ENCODE assay signal across 9 mouse cellular contexts in genomic region chr4:136423224-136423623, GRCm38 (mm10). TPM values are rescaled to one million over a fixed set of nuclear protein-coding genes. Genes with fewer than 3 reads are reported as not detected.
DNase-seq lines count a peak whose midpoint lies in the region; ATAC-seq and TF ChIP-seq lines count a peak whose summit lies in the region.
"Had no signal": no experiment of that assay in that cellular context is flagged by ENCODE, and none has a peak within 500 bp of the region (broad histone marks: within the 10 kb centered on the region; RNA-seq: fewer than 3 reads in every experiment).

TSS of gene Htr1d (plus strand) at chr4:136423524.

- H3K4me3 ChIP-seq in heart, embryonic 15.5 days = peak within 1 kb of the TSS; percentile 52
- H3K4me3 ChIP-seq in cortical plate, adult 2 months (ENCODE audit: insufficient read depth, low read length) = peak within 1 kb of the TSS; percentile 2
- peak within 1 kb of the TSS; percentile 41 for H3K4me3 ChIP-seq in hindbrain, embryonic 14.5 days (replicated peaks; ENCODE audit: low read length)
- H3K4me3 ChIP-seq in midbrain, embryonic 12.5 days = peak within 1 kb of the TSS; percentile 38

- peak within 1 kb of the TSS; percentile 38 for H3K9ac ChIP-seq in heart, embryonic 15.5 days
- H3K9ac ChIP-seq in hindbrain, embryonic 14.5 days = peak within 1 kb of the TSS; percentile 48
- H3K9ac ChIP-seq in midbrain, embryonic 12.5 days (replicated peaks) = peak within 1 kb of the TSS; percentile 31

- no peaks in the 10 kb centered on the region for H3K9me3 ChIP-seq in heart, embryonic 15.5 days (replicated peaks)
- no peaks in the 10 kb centered on the region for H3K9me3 ChIP-seq in hindbrain, embryonic 14.5 days (ENCODE audit: control insufficient read depth, low read length)
- H3K9me3 ChIP-seq in midbrain, embryonic 12.5 days = no peaks in the 10 kb centered on the region

- no peaks in the 10 kb centered on the region for H3K36me3 ChIP-seq in heart, embryonic 15.5 days
- H3K36me3 ChIP-seq in hindbrain, embryonic 14.5 days (replicated peaks; ENCODE audit: control insufficient read depth, insufficient read depth) = no peaks in the 10 kb centered on the region
- no peaks in the 10 kb centered on the region for H3K36me3 ChIP-seq in midbrain, embryonic 12.5 days

- H3K4me2 ChIP-seq in heart, embryonic 15.5 days = peak within 1 kb of the TSS; percentile 90
- H3K4me2 ChIP-seq in hindbrain, embryonic 14.5 days (replicated peaks) = peak within 1 kb of the TSS; percentile 76
- peak within 1 kb of the TSS; percentile 59 for H3K4me2 ChIP-seq in midbrain, embryonic 12.5 days (replicated peaks)

- H3K27ac ChIP-seq in heart, embryonic 15.5 days = no peak within 1 kb of the TSS
- no peak within 1 kb of the TSS for H3K27ac ChIP-seq in cortical plate, adult 2 months (ENCODE audit: insufficient read depth, low read length)
- no peak within 1 kb of the TSS for H3K27ac ChIP-seq in hindbrain, embryonic 14.5 days
- H3K27ac ChIP-seq in midbrain, embryonic 12.5 days (replicated peaks) = no peak within 1 kb of the TSS

- WGBS in heart, embryonic 15.5 days = 69% methylated on average over 9 of the region's 9 CpGs
- 75% methylated on average over 9 of the region's 9 CpGs for WGBS in hindbrain, embryonic 14.5 days
- WGBS in midbrain, embryonic 12.5 days = 75% methylated on average over 9 of the region's 9 CpGs

- no peak for TF ChIP-seq POLR2A in cortical plate, adult 2 months (IDR thresholded peaks at IDR 0.05; ENCODE audit: extremely low read depth, insufficient read depth, low read length)

- H3K4me1 ChIP-seq in heart, embryonic 15.5 days (replicated peaks) = peaks cover 15% of the 10 kb centered on the region
- no peaks in the 10 kb centered on the region for H3K4me1 ChIP-seq in cortical plate, adult 2 months (ENCODE audit: control insufficient read depth, insufficient read depth, low read length)
- H3K4me1 ChIP-seq in hindbrain, embryonic 14.5 days (replicated peaks; ENCODE audit: control insufficient read depth, insufficient read depth, low read length) = peaks cover 9% of the 10 kb centered on the region
- peaks cover 28% of the 10 kb centered on the region for H3K4me1 ChIP-seq in midbrain, embryonic 12.5 days

- no peak for TF ChIP-seq CTCF in cortical plate, adult 2 months (IDR thresholded peaks at IDR 0.05; ENCODE audit: extremely low read depth, insufficient read depth, low read length)

- ATAC-seq in heart, embryonic 15.5 days (replicated peaks; ENCODE audit: insufficient number of reproducible peaks, insufficient read depth, low FRiP score, low read depth) = no peak
- ATAC-seq in hindbrain, embryonic 14.5 days (ENCODE audit: low FRiP score) = no peak
- ATAC-seq in midbrain, embryonic 12.5 days (ENCODE audit: low FRiP score, low read depth) = no peak

- peaks cover 48% of the 10 kb centered on the region for H3K27me3 ChIP-seq in heart, embryonic 15.5 days
- H3K27me3 ChIP-seq in hindbrain, embryonic 14.5 days (ENCODE audit: control insufficient read depth, insufficient read depth, low read length) = peaks cover 38% of the 10 kb centered on the region
- peaks cover 93% of the 10 kb centered on the region for H3K27me3 ChIP-seq in midbrain, embryonic 12.5 days

- DNase-seq in heart, adult 11 months = no peak
- no peak for DNase-seq in hindbrain, embryonic 14.5 days (ENCODE audit: low spot score)
- DNase-seq in thymus, postnatal 4 days = no peak
- DNase-seq in ovary, postnatal 10 days (ENCODE audit: low spot score) = no peak
- no peak for DNase-seq in cerebellum, adult 9-10 months
- DNase-seq: gastrocnemius, postnatal 10 days had no signal

RNA-seq across cellular contexts. Expression of gene Htr1d, which starts in this region (rescaled TPM):
- 0.18 and 0.37 TPM in 2 replicates for polyA plus RNA-seq in heart, embryonic 15.5 days (2015; fragmentation: Nextera tagmentation; extraction: Ambion mirVana)
- 0.19 and 0.81 TPM in 2 replicates for polyA plus RNA-seq in cortical plate, adult 2 months (2012; rRNA removed)
- polyA plus RNA-seq in hindbrain, embryonic 14.5 days (2014; fragmentation: Nextera tagmentation; extraction: Ambion mirVana) = 1.9 and 2.1 TPM in 2 replicates
- 0.06 and 0.68 TPM in 2 replicates for polyA plus RNA-seq in midbrain, embryonic 12.5 days (2016; fragmentation: Nextera tagmentation; extraction: Ambion mirVana)

Comparison
In these comparisons a context has a peak if more than half of its experiments do, and no peak if none do; other contexts are left out.
1. H3K4me3 ChIP-seq: peak in every context shown above with its lines; median percentile 52 in heart, embryonic 15.5 days; 41 in hindbrain, embryonic 14.5 days; 38 in midbrain, embryonic 12.5 days; 2 in cortical plate, adult 2 months.